Mouse (Mus musculus) small intestine, adult 2 months (tissue): ENCODE measurements around the gene Add1.

Experiments
- CTCF ChIP-seq: fragments of 200-500 bp; IDR thresholded peaks from 2 replicates; pipeline ENCODE4 v1.5.1; 2012; ENCODE audit warnings: low read depth, mild to moderate bottlenecking, control low read depth, inconsistent platforms, low read length, moderate library complexity, mixed read lengths; ENCODE audit not compliant: insufficient replicate concordance, insufficient read length; ENCODE audit errors: extremely low read depth
- POLR2A ChIP-seq: fragments of 200-500 bp; IDR thresholded peaks from 2 replicates; pipeline ENCODE4 v1.6.1; 2012; ENCODE audit warnings: low read depth, mild to moderate bottlenecking, control low read depth, inconsistent platforms, low read length, moderate library complexity

GRCm38 (mm10) chr5:34528724-34529123 is 44.7 kb upstream of the Add1 start:
- TF ChIP-seq CTCF (no peak), POLR2A (no peak)
